Comparison of ENCODE assay signal across 11 mouse cellular contexts in genomic region chr1:62382807-62383514, GRCm38 (mm10).
DNase-seq lines count a peak whose midpoint lies in the region; ATAC-seq lines count a peak whose summit lies in the region.
"Had no signal": no experiment of that assay in that cellular context is flagged by ENCODE, and none has a peak within 500 bp of the region (broad histone marks: within the 10 kb centered on the region; RNA-seq: fewer than 3 reads in every experiment).

No protein-coding gene starts in this region.

- DNase-seq in ovary, postnatal 36 days (ENCODE audit: low spot score), result peak; percentile 5
- DNase-seq in ovary, postnatal 14 days (ENCODE audit: low spot score), result no peak
- peak; percentile 81 for DNase-seq in forelimb bud, embryonic 11.5 days (ENCODE audit: low read depth, low spot score)
- peak; percentile 4 for DNase-seq in yolk sac, embryonic 10.5 days (ENCODE audit: low spot score)
- DNase-seq in cerebellum, postnatal 4 days (ENCODE audit: low spot score in 2 of 2), result no peak
- no peak for DNase-seq in kidney, adult 9 months
- DNase-seq: cerebellum, postnatal 36 days; kidney, postnatal 36 days; right cerebral cortex, postnatal 25 days had no signal

- WGBS in limb, embryonic 12.5 days, result 8% methylated on average over 14 of the region's 14 CpGs

- ATAC-seq in limb, embryonic 12.5 days (ENCODE audit: insufficient number of reproducible peaks, insufficient read depth, low FRiP score, low TSS enrichment, low read depth), result peak; percentile 78
- ATAC-seq: forebrain, embryonic 15.5 days had no signal

- H3K27me3 ChIP-seq in limb, embryonic 12.5 days, result no peaks in the 10 kb centered on the region
- H3K27me3 ChIP-seq: forebrain, embryonic 15.5 days had no signal

- H3K4me1 ChIP-seq in limb, embryonic 12.5 days (replicated peaks), result peaks cover 34% of the 10 kb centered on the region

- no peaks in the 10 kb centered on the region for H3K9me3 ChIP-seq in limb, embryonic 12.5 days
- H3K9me3 ChIP-seq: forebrain, embryonic 15.5 days had no signal

- H3K4me2 ChIP-seq in limb, embryonic 12.5 days, result peak overlapping the region; percentile 11; the same call in 1 of the 2 replicates
- H3K4me2 ChIP-seq: forebrain, embryonic 15.5 days had no signal

- H3K9ac ChIP-seq in limb, embryonic 12.5 days (replicated peaks), result no peak overlapping the region
- H3K9ac ChIP-seq: forebrain, embryonic 15.5 days had no signal

- H3K36me3 ChIP-seq in limb, embryonic 12.5 days, result no peaks in the 10 kb centered on the region
- H3K36me3 ChIP-seq: forebrain, embryonic 15.5 days had no signal

- no peak overlapping the region for H3K4me3 ChIP-seq in limb, embryonic 12.5 days (replicated peaks)
- H3K4me3 ChIP-seq: forebrain, embryonic 15.5 days had no signal

- H3K27ac ChIP-seq in limb, embryonic 12.5 days, result peak overlapping the region; percentile 73
- H3K27ac ChIP-seq: forebrain, embryonic 15.5 days had no signal

Comparison
In these comparisons a context has a peak if more than half of its experiments do, and no peak if none do; other contexts are left out.
1. DNase-seq: peak in ovary, postnatal 36 days (single experiment), forelimb bud, embryonic 11.5 days (single experiment) and yolk sac, embryonic 10.5 days (single experiment); none in ovary, postnatal 14 days (single experiment), cerebellum, postnatal 4 days (0 of 2) and kidney, adult 9 months (single experiment).